Mouse (Mus musculus): ENCODE results near the gene Esp4. TPM values are rescaled to one million over a fixed set of nuclear protein-coding genes. Genes with fewer than 3 reads are reported as not detected.
"Not testable (repeated sequence)": the region's sequence is repeated elsewhere in the genome, so short reads cannot be mapped to it uniquely, and the experiment has no call there.

Esp4 gene
- not detected for total RNA-seq (2021)
- long read RNA-seq, experiment 1: 0 reads
- long read RNA-seq, experiment 2: 0 reads

- DNase-seq (ENCODE audit: low spot score in 2 of 2): no peak
These were observed at the start of gene Esp4 for GRCm38 (mm10) chr17:40598294-40598693. Gene Esp4 (plus strand): TSS chr17:40598594.

DNA sequence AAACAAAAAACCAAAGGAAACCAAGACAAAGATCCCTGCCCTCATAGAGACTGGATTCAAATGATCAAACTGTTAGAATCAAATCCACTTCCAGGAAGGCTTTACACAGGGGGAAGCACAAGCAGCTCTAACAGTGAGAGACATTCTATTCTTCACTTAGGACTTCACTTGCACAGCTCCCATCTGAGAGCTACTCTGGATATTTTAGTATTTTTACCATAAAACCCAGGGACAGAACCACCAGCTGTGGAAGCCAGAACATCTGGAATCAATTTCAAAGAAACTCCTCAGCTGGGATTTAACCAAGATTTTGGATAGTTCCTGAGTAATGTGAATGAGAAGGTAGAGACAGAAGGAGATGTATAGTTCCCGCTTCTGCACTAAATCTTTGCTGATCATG lies 44.9 kb upstream of the Esp4 start:
- DNase-seq (ENCODE audit: low spot score in 2 of 2): no peak

GRCm38 (mm10) chr17:40561207-40561606 lies 37.2 kb upstream of the Esp4 start, which contains the start of gene Esp6:
Gene Esp6 (plus strand): TSS chr17:40561507.
- DNase-seq (ENCODE audit: low spot score in 2 of 2): no peak

- not testable (repeated sequence) for DNase-seq (ENCODE audit: low spot score in 2 of 2)
These were observed 14.5 kb upstream of the Esp4 start for GRCm38 (mm10) chr17:40583906-40584305.

DNA sequence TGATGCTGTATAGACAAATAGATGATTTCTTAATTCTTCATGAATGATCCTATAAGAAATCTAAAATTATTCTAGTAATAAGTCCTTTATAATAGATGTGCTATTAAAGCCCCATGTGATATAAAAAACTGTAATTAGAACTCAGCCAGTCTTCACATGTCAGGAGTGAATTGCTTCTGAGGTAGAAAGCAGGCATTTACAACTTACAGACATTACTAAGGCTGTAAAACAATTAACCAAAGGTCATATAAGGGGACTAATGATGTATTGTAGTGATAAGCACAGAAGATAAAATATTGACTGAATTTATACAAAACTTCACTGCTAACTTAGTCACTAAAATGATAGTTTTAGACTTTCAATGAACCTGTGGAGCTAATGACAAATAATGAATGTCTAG lies 7.1 kb upstream of the Esp4 start:
- DNase-seq (ENCODE audit: low spot score in 2 of 2): no peak

DNA sequence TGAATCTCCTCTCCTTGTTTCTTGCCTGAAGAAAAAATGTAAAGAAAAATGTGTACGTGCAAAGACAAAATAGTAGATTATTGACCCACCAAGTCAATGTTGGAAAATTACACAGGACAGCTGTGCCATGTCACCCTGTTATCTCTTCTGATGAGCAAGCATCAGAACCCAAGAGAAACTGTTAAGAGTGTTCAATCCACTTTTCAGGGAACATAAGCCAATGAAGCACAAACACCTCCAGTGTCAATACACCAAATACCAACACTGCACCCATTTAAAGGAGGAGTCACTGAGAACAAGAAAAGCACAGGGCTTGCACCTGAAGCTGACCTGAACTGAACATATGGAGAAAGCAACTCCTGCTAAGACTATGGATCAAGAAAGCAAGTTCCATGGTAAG lies 33.4 kb downstream of the Esp4 start, which contains the start of gene Esp3:
TSS of gene Esp3 (plus strand) at position 301 of the 400 bp plus-strand sequence.
- not testable (repeated sequence) for DNase-seq (ENCODE audit: low spot score in 2 of 2)

Other genes starting within 250 kb of the Esp4 start
- gene Esp8, start 78.6 kb upstream of the Esp4 start, total RNA-seq (2021): not detected
- not detected for gene Esp6, start 37.1 kb upstream of the Esp4 start, total RNA-seq (2021)
- not detected for gene Esp3, start 33.5 kb downstream of the Esp4 start, total RNA-seq (2021)
- gene Esp1, start 128.5 kb downstream of the Esp4 start, total RNA-seq (2021): not detected
- not detected for gene Crisp2, start 208.4 kb downstream of the Esp4 start, total RNA-seq (2021)
- gene Rhag, start 212.5 kb downstream of the Esp4 start, total RNA-seq (2021): not detected